Mouse (Mus musculus) heart, postnatal 0 days (tissue): ENCODE measurements around the gene Abcb4.

Experiments
- CTCF ChIP-seq: IDR thresholded peaks from 2 replicates; pipeline ENCODE4 v1.5.1; 2016; ENCODE audit warnings: antibody characterized with exemption, control low read depth, low read depth
- EP300 ChIP-seq: IDR thresholded peaks from 2 replicates; pipeline ENCODE4 v1.6.1; 2016; ENCODE audit warnings: antibody characterized with exemption, low read depth

DNA sequence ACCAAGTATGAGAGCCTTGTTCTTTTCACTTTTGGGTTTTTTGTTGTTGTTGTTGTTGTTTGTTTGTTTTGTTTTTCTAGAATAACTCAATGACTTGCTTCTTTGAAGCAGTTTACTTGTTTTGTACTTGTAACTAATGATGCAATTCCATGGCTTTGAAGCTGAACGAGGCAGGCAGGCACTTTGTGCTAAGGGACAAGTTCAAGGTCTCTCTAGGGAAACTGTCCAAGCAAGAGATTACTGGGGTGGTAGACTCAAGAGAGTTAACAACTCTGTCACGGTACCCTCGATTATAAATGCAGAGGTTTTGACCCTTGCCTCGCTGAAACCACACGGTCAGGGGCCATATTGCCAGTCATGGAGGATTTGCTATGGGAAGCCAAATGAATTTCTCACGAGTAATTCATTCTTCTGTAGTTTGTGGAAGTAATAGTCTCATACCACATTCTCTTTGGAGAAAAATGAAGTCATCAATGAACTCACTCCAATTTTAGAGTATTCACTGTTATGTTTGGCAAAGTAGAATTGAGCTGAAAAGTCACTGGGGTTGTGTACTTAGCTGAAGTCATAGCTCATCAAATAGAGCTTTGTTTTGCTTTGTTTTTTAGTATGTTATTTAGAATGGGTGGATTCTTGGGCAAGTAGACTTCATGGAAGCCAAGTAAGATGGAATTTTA lies 8.8 kb downstream of the Abcb4 start:
- TF ChIP-seq CTCF (no peak), EP300 (no peak)
